Mouse (Mus musculus) bone marrow macrophage, adult 2 months (primary cell): ENCODE results near the gene Ankmy2.

Experiments
- CTCF ChIP-seq: IDR thresholded peaks from 2 replicates; pipeline ENCODE4 v1.5.1; 2012; ENCODE audit warnings: low read depth, mild to moderate bottlenecking, low read length, moderate library complexity
- POLR2A ChIP-seq: IDR thresholded peaks from 2 replicates; pipeline ENCODE4 v1.6.1; 2012; ENCODE audit warnings: mild to moderate bottlenecking, low read depth, low read length, borderline replicate concordance

DNA sequence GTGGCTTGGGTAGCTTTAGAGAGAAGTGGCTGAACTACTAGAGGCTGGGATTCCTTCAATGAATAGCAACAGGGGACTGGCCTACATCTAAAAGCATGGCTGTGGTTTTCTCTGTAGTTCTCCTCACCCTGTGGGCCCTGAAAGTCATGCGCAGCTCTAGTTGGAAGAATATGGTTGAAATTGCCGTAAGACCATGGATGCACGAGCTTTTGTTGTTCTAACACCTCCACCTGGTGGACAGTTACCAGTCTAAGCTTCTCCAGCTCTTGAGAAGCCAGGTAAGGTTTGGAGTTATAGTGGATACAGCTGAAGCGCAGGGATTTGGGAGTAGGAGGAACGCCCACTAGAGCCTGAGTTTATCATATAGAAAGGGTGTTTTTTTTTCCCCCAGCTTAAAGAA is 48.5 kb upstream of the Ankmy2 start:
- TF ChIP-seq CTCF: no peak
- no peak for TF ChIP-seq POLR2A
